8 mouse cellular contexts compared by ENCODE assay signal in genomic region chr1:55026444-55027252, GRCm38 (mm10). TPM values are rescaled to one million over a fixed set of nuclear protein-coding genes. Genes with fewer than 3 reads are reported as not detected.
DNase-seq lines count a peak whose midpoint lies in the region; ATAC-seq and TF ChIP-seq lines count a peak whose summit lies in the region.

No protein-coding gene starts in this region.

- peaks cover 8% of the 10 kb centered on the region; the same call in 1 of the 2 replicates for H3K4me1 ChIP-seq in limb, embryonic 10.5 days
- peaks cover 6% of the 10 kb centered on the region; the same call in 1 of the 2 replicates for H3K4me1 ChIP-seq in midbrain, postnatal 0 days (ENCODE audit: insufficient read depth, low read length)

- peak overlapping the region; percentile 73 for H3K4me2 ChIP-seq in midbrain, postnatal 0 days (ENCODE audit: low read depth, low read length, poor library complexity, severe bottlenecking)

- no peak for TF ChIP-seq CTCF in left cerebral cortex, adult 2 months (IDR thresholded peaks at IDR 0.05)
- no peak for TF ChIP-seq CTCF in midbrain, postnatal 0 days (IDR thresholded peaks at IDR 0.05)

- H3K4me3 ChIP-seq in left cerebral cortex, adult 2 months, result peak overlapping the region; percentile 97
- H3K4me3 ChIP-seq in limb, embryonic 10.5 days, result peak overlapping the region; percentile 96
- H3K4me3 ChIP-seq in midbrain, postnatal 0 days (ENCODE audit: low read depth, low read length), result peak overlapping the region; percentile 90

- no peaks in the 10 kb centered on the region for H3K27me3 ChIP-seq in limb, embryonic 10.5 days (ENCODE audit: low read depth, poor library complexity, severe bottlenecking)
- H3K27me3 ChIP-seq in midbrain, postnatal 0 days (ENCODE audit: insufficient read depth, low read length), result 0 out of 2 replicates have a peak, but pooled peaks cover 2% of the 10 kb centered on the region

- ATAC-seq in erythroid progenitor cell, adult 5-6 weeks (replicated peaks; ENCODE audit: low FRiP score, poor library complexity, severe bottlenecking), result peak; percentile 65
- ATAC-seq in midbrain, postnatal 0 days (ENCODE audit: low FRiP score), result peak; percentile 69

- under 1% methylated on average over 55 of the region's 55 CpGs for WGBS in limb, embryonic 10.5 days
- under 1% methylated on average over 55 of the region's 55 CpGs for WGBS in midbrain, postnatal 0 days

- H3K27ac ChIP-seq in left cerebral cortex, adult 2 months, result peak overlapping the region; percentile 99
- peak overlapping the region; percentile 100 for H3K27ac ChIP-seq in limb, embryonic 10.5 days
- peak overlapping the region; percentile 92 for H3K27ac ChIP-seq in midbrain, postnatal 0 days (ENCODE audit: low read depth, low read length)

- intact Hi-C loops in left cerebral cortex, adult 2 months (cut with DNase I), result loop anchor here (1.0 to 2.0 kb wide), 3 partner anchors 26 to 104 kb away; partner anchors contain the start of genes Coq10b and Mob4

- H3K9me3 ChIP-seq in limb, embryonic 10.5 days (replicated peaks), result no peaks in the 10 kb centered on the region
- no peaks in the 10 kb centered on the region for H3K9me3 ChIP-seq in midbrain, postnatal 0 days (ENCODE audit: low read length)

- H3K9ac ChIP-seq in midbrain, postnatal 0 days (replicated peaks; ENCODE audit: low read length, poor library complexity, severe bottlenecking), result peak overlapping the region; percentile 94

- no peak for DNase-seq in left cerebral cortex, adult 2 months (ENCODE audit: extremely low spot score in 1 of 2, low spot score in 2 of 2)
- DNase-seq in left cerebral cortex, adult 9 months (ENCODE audit: low spot score in 2 of 2), result no peak
- DNase-seq in adipocyte (ENCODE audit: low spot score), result peak; percentile 60
- peak; percentile 81 for DNase-seq in limb, embryonic 10.5 days (ENCODE audit: low spot score)
- peak; percentile 51 for DNase-seq in midbrain, postnatal 0 days (ENCODE audit: low spot score)
- no peak for DNase-seq in layer of hippocampus, postnatal 36 days
- DNase-seq in ovary, postnatal 10 days (ENCODE audit: low spot score), result no peak

- H3K36me3 ChIP-seq in limb, embryonic 10.5 days, result peaks cover 34% of the 10 kb centered on the region
- H3K36me3 ChIP-seq in midbrain, postnatal 0 days (ENCODE audit: insufficient read depth, low read length), result no peaks in the 10 kb centered on the region

RNA-seq across cellular contexts. Expression of gene Sf3b1, which starts 0.6 kb away (rescaled TPM):
- total RNA-seq in left cerebral cortex, adult 2 months (2021), result 100 to 1,000 TPM; 159 to 164 TPM
- 230 and 235 TPM in 2 replicates for total RNA-seq in erythroid progenitor cell, adult 5-6 weeks (2015; ENCODE audit: low replicate concordance)
- total RNA-seq in erythroid progenitor cell, adult 5-6 weeks (2017; ENCODE audit: low replicate concordance), result 189 and 207 TPM in 2 replicates
- 246 and 282 TPM in 2 replicates for polyA plus RNA-seq in limb, embryonic 10.5 days (2016; fragmentation: Nextera tagmentation; extraction: Ambion mirVana)
- 171 and 262 TPM in 2 replicates for total RNA-seq in midbrain, postnatal 0 days (2014; rRNA removed)
- polyA plus RNA-seq in midbrain, postnatal 0 days (2015; fragmentation: Nextera tagmentation; extraction: Ambion mirVana), result 250 and 282 TPM in 2 replicates
- 100 to 1,000 TPM; 159 to 160 TPM for total RNA-seq in layer of hippocampus, postnatal 36 days (2021)

RNA-seq across cellular contexts. Expression of gene Coq10b, which starts 25.9 kb away (rescaled TPM):
- total RNA-seq in left cerebral cortex, adult 2 months (2021), result 10 to 100 TPM; 32.9 to 33.8 TPM
- total RNA-seq in erythroid progenitor cell, adult 5-6 weeks (2015; ENCODE audit: low replicate concordance), result 12.6 and 21.0 TPM in 2 replicates
- 10.1 and 26.6 TPM in 2 replicates for total RNA-seq in erythroid progenitor cell, adult 5-6 weeks (2017; ENCODE audit: low replicate concordance)
- polyA plus RNA-seq in limb, embryonic 10.5 days (2016; fragmentation: Nextera tagmentation; extraction: Ambion mirVana), result 19.0 and 19.5 TPM in 2 replicates
- 19.7 and 25.3 TPM in 2 replicates for total RNA-seq in midbrain, postnatal 0 days (2014; rRNA removed)
- 25.9 and 26.5 TPM in 2 replicates for polyA plus RNA-seq in midbrain, postnatal 0 days (2015; fragmentation: Nextera tagmentation; extraction: Ambion mirVana)
- 10 to 100 TPM; 19.7 to 21.2 TPM for total RNA-seq in layer of hippocampus, postnatal 36 days (2021)

Comparison
In these comparisons a context has a peak if more than half of its experiments do, and no peak if none do; other contexts are left out.
1. DNase-seq: peak in adipocyte (single experiment), limb, embryonic 10.5 days (single experiment) and midbrain, postnatal 0 days (single experiment); none in left cerebral cortex, adult 2 months (0 of 2), left cerebral cortex, adult 9 months (0 of 2), layer of hippocampus, postnatal 36 days (0 of 2) and ovary, postnatal 10 days (single experiment).
2. Peak in every context shown above with its lines, with median percentiles within 50 percentile points of each other: H3K27ac ChIP-seq and H3K4me3 ChIP-seq.